Mouse (Mus musculus): ENCODE results near the gene Vkorc1.

GRCm38 (mm10) chr7:127880431-127880830, 15.0 kb downstream of the Vkorc1 start:
- TF ChIP-seq GATA1 (IDR thresholded peaks at IDR 0.05; ENCODE audit: borderline replicate concordance, low read length) (no peak), FLI1 (IDR thresholded peaks at IDR 0.05; ENCODE audit: low read length) (no peak)
